In the genomic region with DNA sequence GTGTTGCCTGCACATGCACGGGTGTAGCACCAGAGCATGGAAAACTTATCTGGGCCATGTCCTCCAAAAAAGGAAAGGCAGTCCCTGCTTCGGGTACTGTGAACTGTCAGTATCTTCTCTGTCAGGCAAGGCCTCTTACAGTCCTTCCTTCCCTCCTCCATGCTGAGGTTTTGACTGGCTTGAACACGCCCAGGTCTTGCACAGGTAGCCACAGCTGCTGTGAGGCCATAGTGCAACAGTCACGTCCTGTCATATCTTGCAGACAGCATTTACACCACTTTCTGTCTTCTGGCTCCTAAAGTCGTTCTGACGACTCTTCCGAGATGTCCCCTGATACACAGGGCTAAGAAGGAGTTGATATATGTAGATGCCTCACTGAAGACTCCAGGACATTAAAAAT, we compare ENCODE assay signal across 26 mouse cellular contexts.
"Had no signal": no experiment of that assay in that cellular context is flagged by ENCODE, and none has a peak within 500 bp of the region (broad histone marks: within the 10 kb centered on the region; RNA-seq: fewer than 3 reads in every experiment).

No protein-coding gene starts in this region.

- H3K4me1 ChIP-seq: hindbrain, embryonic 10.5 days; hindbrain, embryonic 12.5 days; kidney, embryonic 15.5 days; limb, embryonic 10.5 days; limb, embryonic 12.5 days had no signal

- ATAC-seq: hindbrain, embryonic 16.5 days; inflammation-experienced regulatory T-cells, adult 6 months had no signal

- H3K27me3 ChIP-seq: heart, embryonic 12.5 days; hindbrain, embryonic 12.5 days; kidney, embryonic 15.5 days; limb, embryonic 12.5 days had no signal

- H3K36me3 ChIP-seq: heart, embryonic 10.5 days; heart, embryonic 12.5 days; hindbrain, embryonic 10.5 days; hindbrain, embryonic 12.5 days; kidney, embryonic 15.5 days; limb, embryonic 10.5 days; limb, embryonic 12.5 days had no signal

- H3K4me3 ChIP-seq: gastrocnemius, adult 2 months; heart, embryonic 10.5 days; heart, embryonic 12.5 days; hindbrain, embryonic 10.5 days; hindbrain, embryonic 12.5 days; kidney, embryonic 15.5 days; limb, embryonic 10.5 days; limb, embryonic 12.5 days had no signal

- DNase-seq: gastrocnemius, adult 2 months; gastrocnemius, postnatal 10 days; gastrocnemius, postnatal 25 days; heart, adult 18-20 months; heart, postnatal 10 days; heart, postnatal 4 days; kidney, adult 11 months; kidney, adult 2 months; kidney, adult 9 months; kidney, postnatal 14 days; kidney, postnatal 36 days; layer of hippocampus, adult 9-11 months; layer of hippocampus, postnatal 36 days; liver had no signal

- H3K9me3 ChIP-seq: heart, embryonic 10.5 days; heart, embryonic 12.5 days; hindbrain, embryonic 10.5 days; hindbrain, embryonic 12.5 days; kidney, embryonic 15.5 days; limb, embryonic 10.5 days; limb, embryonic 12.5 days had no signal

- H3K4me2 ChIP-seq: heart, embryonic 12.5 days; hindbrain, embryonic 12.5 days; hindbrain, embryonic 14.5 days; kidney, embryonic 15.5 days; limb, embryonic 12.5 days; liver, embryonic 11.5 days had no signal

- H3K9ac ChIP-seq: heart, embryonic 12.5 days; hindbrain, embryonic 12.5 days; hindbrain, embryonic 14.5 days; kidney, embryonic 15.5 days; limb, embryonic 12.5 days had no signal

- H3K27ac ChIP-seq: gastrocnemius, adult 2 months; heart, embryonic 10.5 days; hindbrain, embryonic 10.5 days; hindbrain, embryonic 12.5 days; hindbrain, embryonic 14.5 days; kidney, embryonic 15.5 days; kidney, postnatal 0 days; limb, embryonic 10.5 days; limb, embryonic 12.5 days had no signal
